Mouse (Mus musculus) C2C12 (cell line): Measurements from ENCODE around the gene Cpn1.

Source experiments
- CEBPB ChIP-seq: IDR thresholded peaks from one replicate; pipeline ENCODE4 v1.6.1; 2011; ENCODE audit warnings: low read depth, mild to moderate bottlenecking, control low read depth, moderate library complexity
- CTCF ChIP-seq: IDR thresholded peaks from one replicate; pipeline ENCODE4 v1.5.1; 2011; ENCODE audit not compliant: control insufficient read depth, insufficient read depth, insufficient read length
- MAX ChIP-seq: IDR thresholded peaks from one replicate; pipeline ENCODE4 v1.6.1; 2011; ENCODE audit warnings: mild to moderate bottlenecking, control low read depth
- MYOD1 ChIP-seq: IDR thresholded peaks from one replicate; pipeline ENCODE4 v1.6.1; 2011; ENCODE audit warnings: low read depth; ENCODE audit not compliant: control insufficient read depth, insufficient read length
- MYOG ChIP-seq: IDR thresholded peaks from one replicate; pipeline ENCODE4 v1.6.1; 2011; ENCODE audit not compliant: control insufficient read depth, insufficient read length; ENCODE audit errors: extremely low read depth
- USF1 ChIP-seq: IDR thresholded peaks from one replicate; pipeline ENCODE4 v1.6.1; 2011; ENCODE audit warnings: low read depth, mild to moderate bottlenecking, control low read depth, moderate library complexity

GRCm38 (mm10) chr19:43972129-43972528 lies 14.2 kb downstream of the Cpn1 start:
- no peak for TF ChIP-seq MAX
- TF ChIP-seq CTCF = no peak
- no peak for TF ChIP-seq CEBPB
- TF ChIP-seq MYOD1 = no peak
- no peak for TF ChIP-seq USF1
- no peak for TF ChIP-seq MYOG
